Mouse (Mus musculus): ENCODE results near the gene Ap3b1.

DNA sequence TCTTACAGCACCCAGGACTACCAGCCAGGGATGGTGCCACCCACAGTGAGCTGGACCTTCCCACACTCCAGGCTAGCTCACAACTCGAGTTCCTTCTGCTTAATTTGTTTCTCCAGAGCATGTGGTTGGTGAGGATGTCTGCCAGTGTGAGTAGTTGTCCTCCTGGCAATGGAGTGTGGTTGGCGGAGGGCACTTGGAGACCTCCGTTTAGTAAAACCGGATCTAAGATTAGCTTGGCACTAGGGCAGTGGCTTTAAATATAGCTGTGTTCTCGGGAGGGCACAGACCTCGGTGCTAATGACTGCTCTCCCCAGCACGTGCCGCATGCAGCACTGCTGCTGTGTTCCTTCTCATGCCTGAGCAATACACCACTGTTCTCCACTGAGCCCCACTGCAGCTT is 37.0 kb downstream of the Ap3b1 start:
- TF ChIP-seq CTCF (IDR thresholded peaks at IDR 0.05; ENCODE audit: control insufficient read depth, insufficient read depth, low read length) = no peak
- no peak for TF ChIP-seq POLR2A (IDR thresholded peaks at IDR 0.05; ENCODE audit: borderline replicate concordance, control insufficient read depth, low read depth, low read length)

Data from bone marrow, adult 2 months (tissue).